Mouse (Mus musculus): ENCODE results near the gene Spata31d1b. TPM values are rescaled to one million over a fixed set of nuclear protein-coding genes. Genes with fewer than 3 reads are reported as not detected.
"Not testable (repeated sequence)": the region's sequence is repeated elsewhere in the genome, so short reads cannot be mapped to it uniquely, and the experiment has no call there.

The Spata31d1b gene
- polyA plus RNA-seq, 1 experiment from 2014 or later, result not detected

- Histone ChIP-seq H3K27ac (ENCODE audit: low read depth, low read length) (no peak overlapping the region), H3K9ac (ENCODE audit: low read depth, low read length) (no peak overlapping the region), H3K4me1 (ENCODE audit: control insufficient read depth, insufficient read depth, low read length) (no peaks in the 10 kb centered on the region), H3K9me3 (ENCODE audit: control insufficient read depth, low read length) (no peaks in the 10 kb centered on the region), H3K27me3 (ENCODE audit: control insufficient read depth, insufficient read depth, low read length) (no peaks in the 10 kb centered on the region), H3K4me2 (replicated peaks; ENCODE audit: low read depth, low read length) (no peak overlapping the region), H3K36me3 (ENCODE audit: control insufficient read depth, insufficient read depth, low read length) (no peaks in the 10 kb centered on the region), H3K4me3 (ENCODE audit: low read length) (no peak overlapping the region)
- ATAC-seq (ENCODE audit: low FRiP score, low TSS enrichment), result no peak
- 86% methylated on average over 9 of the region's 9 CpGs for WGBS
Observed at GRCm38 (mm10) chr13:59689313-59689712, 22.8 kb upstream of the Spata31d1b start.

GRCm38 (mm10) chr13:59689843-59690242, 22.2 kb upstream of the Spata31d1b start:
- no peaks in the 10 kb centered on the region for H3K9me3 ChIP-seq (ENCODE audit: control insufficient read depth, low read length)
- no peak overlapping the region for H3K4me3 ChIP-seq (ENCODE audit: low read length)
- no peak for ATAC-seq (ENCODE audit: low FRiP score, low TSS enrichment)
- H3K36me3 ChIP-seq (ENCODE audit: control insufficient read depth, insufficient read depth, low read length), result no peaks in the 10 kb centered on the region
- WGBS, result 84% methylated on average over 3 of the region's 3 CpGs
- no peaks in the 10 kb centered on the region for H3K27me3 ChIP-seq (ENCODE audit: control insufficient read depth, insufficient read depth, low read length)
- H3K27ac ChIP-seq (ENCODE audit: low read depth, low read length), result no peak overlapping the region
- H3K9ac ChIP-seq (ENCODE audit: low read depth, low read length), result no peak overlapping the region
- no peak overlapping the region for H3K4me2 ChIP-seq (replicated peaks; ENCODE audit: low read depth, low read length)
- H3K4me1 ChIP-seq (ENCODE audit: control insufficient read depth, insufficient read depth, low read length), result no peaks in the 10 kb centered on the region

GRCm38 (mm10) chr13:59690576-59690975, 21.5 kb upstream of the Spata31d1b start:
- 83% methylated on average over 7 of the region's 7 CpGs for WGBS
- H3K27ac ChIP-seq (ENCODE audit: low read depth, low read length), result no peak overlapping the region
- H3K9ac ChIP-seq (ENCODE audit: low read depth, low read length), result no peak overlapping the region
- H3K4me1 ChIP-seq (ENCODE audit: control insufficient read depth, insufficient read depth, low read length), result no peaks in the 10 kb centered on the region
- no peaks in the 10 kb centered on the region for H3K36me3 ChIP-seq (ENCODE audit: control insufficient read depth, insufficient read depth, low read length)
- no peaks in the 10 kb centered on the region for H3K9me3 ChIP-seq (ENCODE audit: control insufficient read depth, low read length)
- no peak overlapping the region for H3K4me3 ChIP-seq (ENCODE audit: low read length)
- H3K4me2 ChIP-seq (replicated peaks; ENCODE audit: low read depth, low read length), result no peak overlapping the region
- no peaks in the 10 kb centered on the region for H3K27me3 ChIP-seq (ENCODE audit: control insufficient read depth, insufficient read depth, low read length)
- no peak for ATAC-seq (ENCODE audit: low FRiP score, low TSS enrichment)

DNA sequence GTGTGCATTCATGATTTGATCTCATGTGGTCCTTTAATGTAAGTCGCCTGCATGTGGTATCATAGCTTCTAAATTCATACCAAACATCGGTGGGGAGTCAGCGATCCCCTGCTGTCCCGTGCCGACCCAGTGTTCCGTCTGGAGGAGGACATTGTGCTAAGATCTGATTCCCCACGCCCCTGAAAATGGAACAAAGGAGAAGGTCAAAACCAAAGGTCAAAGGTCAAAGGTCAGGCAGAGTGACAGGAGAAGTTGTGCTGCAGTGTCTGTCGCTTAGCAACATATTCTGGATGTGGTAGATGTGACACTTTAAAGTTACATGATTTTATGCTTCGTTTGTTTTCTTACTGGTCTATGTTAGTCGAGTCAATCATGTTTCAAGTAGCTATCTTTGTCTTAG, 20.6 kb upstream of the Spata31d1b start:
- Histone ChIP-seq H3K9ac (ENCODE audit: low read depth, low read length) (no peak overlapping the region), H3K27ac (ENCODE audit: low read depth, low read length) (no peak overlapping the region), H3K36me3 (ENCODE audit: control insufficient read depth, insufficient read depth, low read length) (no peaks in the 10 kb centered on the region), H3K4me2 (replicated peaks; ENCODE audit: low read depth, low read length) (no peak overlapping the region), H3K9me3 (ENCODE audit: control insufficient read depth, low read length) (no peaks in the 10 kb centered on the region), H3K4me1 (ENCODE audit: control insufficient read depth, insufficient read depth, low read length) (no peaks in the 10 kb centered on the region), H3K27me3 (ENCODE audit: control insufficient read depth, insufficient read depth, low read length) (no peaks in the 10 kb centered on the region), H3K4me3 (ENCODE audit: low read length) (no peak overlapping the region)
- ATAC-seq (ENCODE audit: low FRiP score, low TSS enrichment), result no peak
- WGBS, result 74% methylated on average over 10 of the region's 10 CpGs

DNA sequence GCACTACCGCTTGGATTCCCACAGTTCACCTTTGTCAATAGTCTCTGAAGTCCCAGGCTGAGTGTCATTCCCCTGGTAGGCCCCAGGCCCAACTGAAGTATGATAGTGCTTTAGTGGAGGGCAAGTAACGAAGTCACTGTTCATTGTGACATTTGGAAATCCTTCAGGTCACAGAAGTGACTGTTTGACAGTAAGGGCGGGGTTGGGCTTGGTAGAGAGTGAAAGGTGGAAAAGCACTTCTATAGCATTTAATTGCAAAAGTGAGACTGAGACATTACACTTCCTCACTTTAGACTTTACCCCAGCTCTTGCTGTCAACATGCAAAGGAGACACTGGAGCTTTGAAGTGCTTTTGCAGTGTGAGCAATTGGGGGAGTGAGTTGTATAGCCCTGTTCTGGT, 18.1 kb upstream of the Spata31d1b start, which contains the start of gene 4921517D22Rik:
TSS of gene 4921517D22Rik (minus strand) at position 101 of the 400 bp plus-strand sequence.
- Histone ChIP-seq H3K27me3 (ENCODE audit: control insufficient read depth, insufficient read depth, low read length) (no peaks in the 10 kb centered on the region), H3K4me1 (ENCODE audit: control insufficient read depth, insufficient read depth, low read length) (no peaks in the 10 kb centered on the region), H3K4me3 (ENCODE audit: low read length) (no peak within 1 kb of the TSS), H3K9ac (ENCODE audit: low read depth, low read length) (no peak within 1 kb of the TSS), H3K4me2 (replicated peaks; ENCODE audit: low read depth, low read length) (no peak within 1 kb of the TSS), H3K27ac (ENCODE audit: low read depth, low read length) (no peak within 1 kb of the TSS), H3K9me3 (ENCODE audit: control insufficient read depth, low read length) (no peaks in the 10 kb centered on the region), H3K36me3 (ENCODE audit: control insufficient read depth, insufficient read depth, low read length) (no peaks in the 10 kb centered on the region)
- ATAC-seq (ENCODE audit: low FRiP score, low TSS enrichment), result no peak
- 90% methylated on average over 3 of the region's 3 CpGs for WGBS

DNA sequence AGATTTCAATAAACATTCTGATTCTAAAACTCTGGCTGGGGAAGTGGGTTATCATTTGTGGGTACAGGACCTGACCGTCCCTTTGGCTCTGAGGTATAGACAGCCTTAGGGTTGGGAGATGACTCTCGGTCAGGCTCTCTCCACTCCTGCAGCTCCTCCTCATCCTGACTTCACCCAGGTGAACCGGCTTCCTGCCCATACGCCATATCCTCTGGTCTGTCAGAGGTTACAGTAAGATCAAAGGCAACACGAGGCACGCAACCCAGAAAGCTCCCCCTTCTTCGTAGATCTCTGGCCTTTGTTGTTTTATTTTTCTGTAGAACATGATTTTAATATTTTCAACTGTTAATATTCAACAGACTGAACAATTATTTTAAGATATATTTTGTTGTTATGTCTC, 16.3 kb upstream of the Spata31d1b start:
- Histone ChIP-seq H3K4me1 (ENCODE audit: control insufficient read depth, insufficient read depth, low read length) (no peaks in the 10 kb centered on the region), H3K4me3 (ENCODE audit: low read length) (no peak overlapping the region), H3K9me3 (ENCODE audit: control insufficient read depth, low read length) (no peaks in the 10 kb centered on the region), H3K4me2 (replicated peaks; ENCODE audit: low read depth, low read length) (no peak overlapping the region), H3K36me3 (ENCODE audit: control insufficient read depth, insufficient read depth, low read length) (no peaks in the 10 kb centered on the region), H3K9ac (ENCODE audit: low read depth, low read length) (no peak overlapping the region), H3K27ac (ENCODE audit: low read depth, low read length) (no peak overlapping the region), H3K27me3 (ENCODE audit: control insufficient read depth, insufficient read depth, low read length) (no peaks in the 10 kb centered on the region)
- WGBS, result 79% methylated on average over 7 of the region's 7 CpGs
- no peak for ATAC-seq (ENCODE audit: low FRiP score, low TSS enrichment)

DNA sequence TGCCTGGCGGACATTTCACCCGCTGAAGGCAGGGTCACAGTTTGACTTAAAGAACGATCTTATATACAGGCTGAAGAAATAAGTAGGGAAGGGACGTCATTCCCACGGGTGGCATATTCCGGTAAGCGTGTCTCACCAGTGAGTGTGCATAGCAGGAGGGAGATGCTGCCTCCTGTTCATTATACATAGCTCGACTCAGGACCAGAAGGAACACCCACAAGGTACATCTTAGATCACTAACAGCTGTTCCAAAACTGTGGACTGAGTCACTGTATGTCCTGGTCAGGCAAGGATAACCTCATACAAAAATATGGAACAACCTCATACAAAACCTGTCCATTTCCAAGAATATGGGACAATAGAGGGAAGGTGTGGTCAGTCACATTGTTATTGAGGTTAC, 13.0 kb upstream of the Spata31d1b start:
- 88% methylated on average over 8 of the region's 8 CpGs for WGBS
- Histone ChIP-seq H3K36me3 (ENCODE audit: control insufficient read depth, insufficient read depth, low read length) (no peaks in the 10 kb centered on the region), H3K27ac (ENCODE audit: low read depth, low read length) (no peak overlapping the region), H3K4me3 (ENCODE audit: low read length) (no peak overlapping the region), H3K9me3 (ENCODE audit: control insufficient read depth, low read length) (no peaks in the 10 kb centered on the region), H3K27me3 (ENCODE audit: control insufficient read depth, insufficient read depth, low read length) (no peaks in the 10 kb centered on the region; the same call in 1 of the 2 replicates), H3K9ac (ENCODE audit: low read depth, low read length) (no peak overlapping the region), H3K4me1 (ENCODE audit: control insufficient read depth, insufficient read depth, low read length) (no peaks in the 10 kb centered on the region), H3K4me2 (replicated peaks; ENCODE audit: low read depth, low read length) (no peak overlapping the region)
- no peak for ATAC-seq (ENCODE audit: low FRiP score, low TSS enrichment)

GRCm38 (mm10) chr13:59700137-59700536, 11.9 kb upstream of the Spata31d1b start:
- not testable (repeated sequence) for H3K36me3 ChIP-seq (ENCODE audit: control insufficient read depth, insufficient read depth, low read length); H3K4me2 ChIP-seq (replicated peaks; ENCODE audit: low read depth, low read length); H3K4me1 ChIP-seq (ENCODE audit: control insufficient read depth, insufficient read depth, low read length); H3K27me3 ChIP-seq (ENCODE audit: control insufficient read depth, insufficient read depth, low read length); H3K9me3 ChIP-seq (ENCODE audit: control insufficient read depth, low read length); H3K27ac ChIP-seq (ENCODE audit: low read depth, low read length); H3K9ac ChIP-seq (ENCODE audit: low read depth, low read length); H3K4me3 ChIP-seq (ENCODE audit: low read length); ATAC-seq (ENCODE audit: low FRiP score, low TSS enrichment)
- 61% methylated on average over 1 of the region's 1 CpGs for whole genome bisulfite sequencing

DNA sequence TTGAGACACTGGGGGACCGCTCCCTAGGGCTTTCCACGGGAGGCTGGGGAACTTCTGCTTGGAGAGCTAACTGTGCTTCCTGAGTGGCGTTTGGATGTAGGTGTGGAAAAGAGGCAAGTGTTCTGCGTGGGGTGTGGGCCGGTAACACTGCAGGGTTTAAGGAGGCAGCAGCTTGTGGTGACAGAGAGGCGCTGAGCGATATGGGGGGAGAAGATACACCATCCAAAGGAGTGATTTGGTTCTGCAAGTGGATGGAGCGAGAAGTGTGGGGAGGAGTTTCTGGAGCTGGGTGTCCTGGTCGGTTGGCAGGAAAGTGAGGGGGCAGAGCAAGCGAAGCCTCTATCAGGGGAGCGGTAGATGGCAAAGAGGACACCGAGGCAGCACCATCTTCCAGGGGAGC, 8.6 kb upstream of the Spata31d1b start:
- no peak overlapping the region for H3K9ac ChIP-seq (ENCODE audit: low read depth, low read length)
- H3K27me3 ChIP-seq (ENCODE audit: control insufficient read depth, insufficient read depth, low read length), result no peaks in the 10 kb centered on the region; the same call in 1 of the 2 replicates
- no peak overlapping the region for H3K4me2 ChIP-seq (replicated peaks; ENCODE audit: low read depth, low read length)
- ATAC-seq (ENCODE audit: low FRiP score, low TSS enrichment), result no peak
- no peaks in the 10 kb centered on the region for H3K9me3 ChIP-seq (ENCODE audit: control insufficient read depth, low read length)
- no peaks in the 10 kb centered on the region for H3K4me1 ChIP-seq (ENCODE audit: control insufficient read depth, insufficient read depth, low read length)
- H3K4me3 ChIP-seq (ENCODE audit: low read length), result no peak overlapping the region
- no peaks in the 10 kb centered on the region for H3K36me3 ChIP-seq (ENCODE audit: control insufficient read depth, insufficient read depth, low read length)
- 82% methylated on average over 12 of the region's 12 CpGs for WGBS
- H3K27ac ChIP-seq (ENCODE audit: low read depth, low read length), result no peak overlapping the region

All from kidney, embryonic 14.5 days (tissue).